Mouse (Mus musculus): ENCODE data around the gene Nmi. TPM values are rescaled to one million over a fixed set of nuclear protein-coding genes. Genes with fewer than 3 reads are reported as not detected.
"Not testable (repeated sequence)": the region's sequence is repeated elsewhere in the genome, so short reads cannot be mapped to it uniquely, and the experiment has no call there.

Nmi gene
- total RNA-seq (2017): 96.4 and 128 TPM in 2 replicates

DNA sequence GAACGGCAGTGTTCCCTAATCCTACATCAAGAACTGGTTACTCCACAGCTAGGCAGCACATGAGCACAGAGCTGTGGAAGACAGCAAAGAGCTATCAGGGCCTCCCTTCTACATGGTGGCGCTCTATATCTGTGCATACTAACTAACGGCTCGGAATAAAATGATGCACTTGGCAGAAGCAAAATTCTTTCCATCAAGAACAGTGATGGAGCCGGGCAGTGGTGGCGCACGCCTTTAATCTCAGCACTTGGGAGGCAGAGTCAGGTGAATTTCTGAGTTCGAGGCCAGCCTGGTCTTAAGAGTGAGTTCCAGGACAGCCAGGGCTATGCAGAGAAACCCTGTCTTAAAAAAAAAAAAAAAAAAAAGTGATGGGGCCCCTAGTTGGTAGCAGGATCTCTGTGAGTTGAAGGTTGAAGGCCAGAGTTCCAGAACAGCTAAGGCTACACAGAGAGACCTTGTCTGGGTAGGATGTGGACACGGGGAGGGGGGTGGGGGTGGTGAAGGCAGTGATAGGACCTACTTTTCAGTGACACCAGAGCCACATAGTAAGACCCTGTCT, at the start of gene Nmi:
Gene Nmi (minus strand): TSS at position 85 of the 559 bp plus-strand sequence.
- no peak for ATAC-seq (replicated peaks in 1 of 2; ENCODE audit: insufficient read depth in 1 of 2, low FRiP score in 2 of 2, low TSS enrichment in 1 of 2, low read depth in 1 of 2, poor library complexity in 2 of 2, severe bottlenecking in 2 of 2)

DNA sequence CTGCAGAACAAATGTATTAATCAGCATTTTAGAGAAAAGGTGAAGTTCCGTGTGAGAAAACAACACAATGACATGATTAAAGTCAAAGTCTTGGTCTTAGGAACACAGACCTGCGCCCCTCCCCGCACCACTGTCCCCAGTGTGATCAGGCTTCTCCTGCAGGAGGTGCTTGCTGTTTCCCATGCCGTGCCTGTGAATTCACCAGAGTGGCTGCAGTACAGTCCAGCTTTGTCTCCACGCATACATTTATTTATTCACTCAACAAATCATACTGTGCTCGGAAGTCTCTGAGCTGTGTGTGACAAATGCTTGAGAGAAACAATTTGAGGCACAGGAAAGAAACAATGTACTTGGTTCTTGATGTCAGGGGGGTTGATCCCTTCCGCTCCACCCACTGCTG, 43.1 kb upstream of the Nmi start:
- ATAC-seq (replicated peaks in 1 of 2; ENCODE audit: insufficient read depth in 1 of 2, low FRiP score in 2 of 2, low TSS enrichment in 1 of 2, low read depth in 1 of 2, poor library complexity in 2 of 2, severe bottlenecking in 2 of 2): no peak

DNA sequence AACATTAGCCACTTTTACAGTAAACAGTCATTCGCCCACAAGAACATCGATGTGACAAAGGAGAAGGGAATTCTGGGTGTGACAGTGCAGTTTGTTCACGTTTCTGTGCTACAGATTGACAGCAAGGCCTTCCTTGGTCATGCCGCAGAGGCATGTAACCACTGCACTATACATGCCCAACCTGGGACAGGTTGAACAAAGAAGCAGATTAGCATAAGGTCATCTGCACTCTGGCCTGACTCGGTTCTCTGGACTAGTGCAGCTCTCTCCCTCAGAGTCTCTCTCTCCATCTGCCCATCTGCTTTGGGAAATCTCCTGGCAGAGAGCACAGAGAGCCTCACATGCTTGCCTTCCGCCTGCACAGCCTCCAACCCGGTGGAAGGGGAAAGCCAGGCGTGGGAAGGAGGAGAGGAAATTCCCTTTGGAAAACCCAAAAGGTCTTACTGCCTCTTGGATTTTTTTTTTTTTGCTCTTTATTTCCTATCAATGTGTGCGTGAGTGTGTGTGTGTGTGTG, 40.1 kb upstream of the Nmi start:
- ATAC-seq (replicated peaks in 1 of 2; ENCODE audit: insufficient read depth in 1 of 2, low FRiP score in 2 of 2, low TSS enrichment in 1 of 2, low read depth in 1 of 2, poor library complexity in 2 of 2, severe bottlenecking in 2 of 2): no peak

- not testable (repeated sequence) for ATAC-seq (replicated peaks in 1 of 2; ENCODE audit: insufficient read depth in 1 of 2, low FRiP score in 2 of 2, low TSS enrichment in 1 of 2, low read depth in 1 of 2, poor library complexity in 2 of 2, severe bottlenecking in 2 of 2)
Observed at GRCm38 (mm10) chr2:52011820-52012219, 38.5 kb upstream of the Nmi start.

GRCm38 (mm10) chr2:52006380-52006779, 33.1 kb upstream of the Nmi start:
- ATAC-seq (replicated peaks in 1 of 2; ENCODE audit: insufficient read depth in 1 of 2, low FRiP score in 2 of 2, low TSS enrichment in 1 of 2, low read depth in 1 of 2, poor library complexity in 2 of 2, severe bottlenecking in 2 of 2): no peak

DNA sequence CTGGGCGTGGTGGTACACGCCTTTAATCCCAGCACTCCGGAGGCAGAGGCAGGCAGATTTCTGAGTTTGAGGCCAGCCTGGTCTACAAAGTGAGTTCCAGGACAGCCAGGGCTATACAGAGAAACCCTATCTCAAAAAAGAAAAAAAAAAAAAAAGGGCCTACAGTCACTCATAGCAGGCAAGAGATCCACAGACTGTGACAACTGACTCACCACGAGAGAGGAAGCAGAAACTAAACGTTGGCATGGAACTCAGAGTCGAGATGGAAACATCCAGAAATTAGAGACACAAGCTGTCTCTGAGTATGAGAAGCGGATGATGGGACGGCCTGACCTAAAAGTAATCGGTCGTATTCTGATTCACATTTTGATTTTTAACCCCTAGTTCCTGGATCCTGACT, 29.0 kb upstream of the Nmi start:
- ATAC-seq (replicated peaks in 1 of 2; ENCODE audit: insufficient read depth in 1 of 2, low FRiP score in 2 of 2, low TSS enrichment in 1 of 2, low read depth in 1 of 2, poor library complexity in 2 of 2, severe bottlenecking in 2 of 2): not testable (repeated sequence)

DNA sequence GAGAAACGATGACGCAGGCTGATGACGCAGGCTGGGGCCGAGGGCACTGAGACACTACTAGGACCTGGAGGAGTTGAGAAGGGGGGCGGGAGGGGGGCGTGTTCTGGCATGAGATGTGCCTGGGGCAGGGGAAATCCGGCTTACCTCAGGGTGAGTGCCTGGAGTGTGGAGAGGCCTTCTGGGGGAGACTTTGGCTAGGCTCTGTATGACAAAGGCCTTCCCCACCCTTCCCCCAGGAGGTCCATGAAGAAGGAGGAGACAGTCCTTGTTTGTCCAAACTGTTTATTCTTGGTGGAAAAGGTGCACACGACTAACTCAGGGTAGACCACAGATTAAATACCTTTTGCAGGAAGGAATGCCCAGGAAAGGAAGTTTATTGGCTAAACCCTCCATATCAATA, 28.2 kb upstream of the Nmi start:
- ATAC-seq (replicated peaks in 1 of 2; ENCODE audit: insufficient read depth in 1 of 2, low FRiP score in 2 of 2, low TSS enrichment in 1 of 2, low read depth in 1 of 2, poor library complexity in 2 of 2, severe bottlenecking in 2 of 2): no peak

- no peak for ATAC-seq (replicated peaks in 1 of 2; ENCODE audit: insufficient read depth in 1 of 2, low FRiP score in 2 of 2, low TSS enrichment in 1 of 2, low read depth in 1 of 2, poor library complexity in 2 of 2, severe bottlenecking in 2 of 2)
Observed at GRCm38 (mm10) chr2:51999996-52000395, 26.7 kb upstream of the Nmi start.

GRCm38 (mm10) chr2:51991447-51991846, 18.2 kb upstream of the Nmi start:
- peak; percentile 62 to 77; a peak in 3 of 4 replicates for ATAC-seq (replicated peaks in 1 of 2; ENCODE audit: insufficient read depth in 1 of 2, low FRiP score in 2 of 2, low TSS enrichment in 1 of 2, low read depth in 1 of 2, poor library complexity in 2 of 2, severe bottlenecking in 2 of 2)

DNA sequence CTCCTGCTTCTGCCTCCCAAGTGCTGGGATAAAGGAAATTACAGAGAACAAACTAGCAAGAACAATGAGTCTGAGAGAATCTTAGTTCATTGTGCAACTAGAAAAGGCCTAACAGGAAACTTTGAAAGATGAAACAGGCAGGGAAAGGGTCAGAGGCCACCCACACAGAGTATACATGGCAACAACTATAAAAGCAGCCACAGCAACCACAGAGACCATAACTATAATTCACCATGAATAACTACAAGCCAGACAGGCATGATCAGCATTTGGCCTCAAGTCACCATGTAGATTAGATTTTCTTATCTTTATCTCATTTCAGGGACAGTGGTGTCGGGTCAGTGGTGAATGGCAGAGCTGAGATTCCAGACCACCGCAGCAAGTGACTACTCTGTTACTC, 16.3 kb upstream of the Nmi start:
- no peak for ATAC-seq (replicated peaks in 1 of 2; ENCODE audit: insufficient read depth in 1 of 2, low FRiP score in 2 of 2, low TSS enrichment in 1 of 2, low read depth in 1 of 2, poor library complexity in 2 of 2, severe bottlenecking in 2 of 2)

- no peak for ATAC-seq (replicated peaks in 1 of 2; ENCODE audit: insufficient read depth in 1 of 2, low FRiP score in 2 of 2, low TSS enrichment in 1 of 2, low read depth in 1 of 2, poor library complexity in 2 of 2, severe bottlenecking in 2 of 2)
Observed at GRCm38 (mm10) chr2:51986695-51987094, 13.4 kb upstream of the Nmi start.

GRCm38 (mm10) chr2:51986157-51986556, 12.9 kb upstream of the Nmi start:
- ATAC-seq (replicated peaks in 1 of 2; ENCODE audit: insufficient read depth in 1 of 2, low FRiP score in 2 of 2, low TSS enrichment in 1 of 2, low read depth in 1 of 2, poor library complexity in 2 of 2, severe bottlenecking in 2 of 2): no peak

DNA sequence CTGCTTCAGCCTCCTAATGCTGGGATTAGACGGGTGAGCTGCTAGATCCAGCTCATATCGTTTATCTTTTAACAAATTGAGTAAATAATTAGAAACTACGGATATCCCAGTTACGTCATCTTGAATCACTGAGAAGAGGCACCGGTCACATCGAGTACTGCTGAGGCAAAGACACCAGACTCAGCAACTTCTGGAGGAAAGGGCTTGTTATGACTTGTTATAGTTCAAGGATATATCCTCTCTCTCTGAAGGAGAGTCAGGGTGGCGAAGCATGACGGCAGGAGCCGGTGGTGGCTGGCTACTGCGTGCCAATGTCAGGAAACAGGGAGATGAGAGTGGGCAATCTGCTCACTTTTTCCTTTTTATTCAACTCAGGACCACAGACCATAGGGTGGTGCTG, 11.9 kb upstream of the Nmi start:
- ATAC-seq (replicated peaks in 1 of 2; ENCODE audit: insufficient read depth in 1 of 2, low FRiP score in 2 of 2, low TSS enrichment in 1 of 2, low read depth in 1 of 2, poor library complexity in 2 of 2, severe bottlenecking in 2 of 2): no peak

- ATAC-seq (replicated peaks in 1 of 2; ENCODE audit: insufficient read depth in 1 of 2, low FRiP score in 2 of 2, low TSS enrichment in 1 of 2, low read depth in 1 of 2, poor library complexity in 2 of 2, severe bottlenecking in 2 of 2): peak; percentile 84 to 86
Observed at GRCm38 (mm10) chr2:51982288-51982687, 9.0 kb upstream of the Nmi start.

GRCm38 (mm10) chr2:51981630-51982029, 8.3 kb upstream of the Nmi start:
- peak; percentile 71 to 75 for ATAC-seq (replicated peaks in 1 of 2; ENCODE audit: insufficient read depth in 1 of 2, low FRiP score in 2 of 2, low TSS enrichment in 1 of 2, low read depth in 1 of 2, poor library complexity in 2 of 2, severe bottlenecking in 2 of 2)

DNA sequence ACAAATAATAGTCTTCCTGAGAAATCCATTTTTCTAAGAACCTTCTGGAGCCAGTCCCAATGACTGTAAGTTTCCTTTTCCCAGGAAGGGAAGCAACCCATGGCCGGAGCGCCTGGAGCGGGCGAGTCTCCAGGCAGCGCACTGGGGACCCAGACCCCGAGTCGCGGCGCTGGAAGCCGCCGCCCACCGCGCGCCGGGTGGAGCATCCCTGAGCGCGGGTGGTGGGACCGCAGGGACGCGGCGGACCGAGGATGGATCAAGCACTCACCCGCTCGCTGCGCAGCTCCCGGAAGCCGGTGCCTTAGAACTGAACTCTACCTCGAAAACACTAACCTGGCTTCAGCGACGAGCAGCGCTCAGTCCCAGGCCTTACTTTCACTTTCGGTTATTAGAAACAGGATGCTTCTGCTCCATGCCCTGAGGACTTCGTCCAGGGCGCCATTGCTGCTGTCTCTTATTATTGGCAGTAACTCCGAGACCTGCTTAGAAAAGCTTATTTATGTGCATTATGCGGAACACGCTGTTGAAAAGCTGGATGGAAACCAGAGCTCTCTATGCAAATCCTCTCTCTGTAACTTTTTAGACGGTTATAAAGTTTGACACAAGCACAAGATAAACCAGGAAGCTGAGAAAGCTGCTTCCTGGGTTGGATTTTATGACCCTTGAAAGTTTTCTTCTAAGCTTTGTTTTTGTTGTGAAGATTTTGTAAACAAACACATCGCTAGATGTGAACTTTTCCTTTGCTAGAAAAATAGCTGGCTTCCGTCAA, 469 bp downstream of the Nmi start:
- peak; percentile 87 to 90 for ATAC-seq (replicated peaks in 1 of 2; ENCODE audit: insufficient read depth in 1 of 2, low FRiP score in 2 of 2, low TSS enrichment in 1 of 2, low read depth in 1 of 2, poor library complexity in 2 of 2, severe bottlenecking in 2 of 2)

- ATAC-seq (replicated peaks in 1 of 2; ENCODE audit: insufficient read depth in 1 of 2, low FRiP score in 2 of 2, low TSS enrichment in 1 of 2, low read depth in 1 of 2, poor library complexity in 2 of 2, severe bottlenecking in 2 of 2): peak; percentile 68 to 70
Observed at GRCm38 (mm10) chr2:51972142-51972541, 1.2 kb downstream of the Nmi start.

- no peak for ATAC-seq (replicated peaks in 1 of 2; ENCODE audit: insufficient read depth in 1 of 2, low FRiP score in 2 of 2, low TSS enrichment in 1 of 2, low read depth in 1 of 2, poor library complexity in 2 of 2, severe bottlenecking in 2 of 2)
Observed at GRCm38 (mm10) chr2:51970897-51971296, 2.4 kb downstream of the Nmi start.

DNA sequence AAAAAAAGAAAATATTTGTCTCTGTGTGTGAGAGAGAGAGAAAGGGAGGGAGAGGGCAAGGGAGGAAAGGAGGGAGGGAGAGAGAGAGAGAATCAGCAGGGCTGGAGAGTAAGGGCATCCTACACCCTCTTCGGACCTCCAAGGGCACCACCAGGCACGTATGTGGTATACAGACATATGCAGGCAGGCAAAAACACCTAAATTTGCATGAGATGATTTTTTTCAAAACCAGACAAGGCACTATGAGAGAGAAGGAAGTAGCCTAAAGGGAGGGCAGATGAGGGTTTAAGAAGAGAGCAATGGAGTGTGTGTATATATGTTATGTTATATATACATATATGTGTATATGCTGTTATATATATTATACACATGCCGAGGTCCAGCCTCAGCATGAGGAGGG, 6.0 kb downstream of the Nmi start:
- no peak for ATAC-seq (replicated peaks in 1 of 2; ENCODE audit: insufficient read depth in 1 of 2, low FRiP score in 2 of 2, low TSS enrichment in 1 of 2, low read depth in 1 of 2, poor library complexity in 2 of 2, severe bottlenecking in 2 of 2)
